Mouse (Mus musculus) cerebellum, adult 9-11 months (tissue): ENCODE data around the gene Dnaja1.

ENCODE experiments used
- DNase-seq: peaks from one replicate; pipeline ENCODE4 v3.0.0; 2022

Dnaja1 gene

GRCm38 (mm10) chr4:40722011-40722666, at the start of gene Dnaja1:
Gene Dnaja1, plus strand, starts transcription at chr4:40722150.
- peak; percentile 96 for DNase-seq

DNA sequence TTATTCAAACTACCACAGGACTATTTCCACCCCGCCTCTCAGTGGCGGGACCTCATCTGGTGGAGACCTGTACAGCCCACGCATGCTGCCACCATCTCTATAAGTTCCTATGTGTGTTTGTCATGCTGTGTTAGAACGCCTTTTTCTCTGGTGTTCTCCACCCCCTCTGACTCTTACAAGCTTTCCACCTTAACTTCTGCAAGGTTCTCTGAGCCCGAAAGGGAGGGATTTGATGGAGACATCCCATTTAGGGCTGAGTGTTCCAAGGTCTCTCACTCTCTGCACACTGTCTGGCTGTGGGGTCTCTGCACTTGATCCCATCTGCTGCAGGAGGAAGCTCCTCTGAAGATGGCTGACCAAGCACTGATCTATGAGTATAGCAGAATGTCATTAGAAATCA, 48.4 kb upstream of the Dnaja1 start:
- no peak for DNase-seq

- DNase-seq = no peak
Measured at GRCm38 (mm10) chr4:40676338-40676737, 45.6 kb upstream of the Dnaja1 start.

DNA sequence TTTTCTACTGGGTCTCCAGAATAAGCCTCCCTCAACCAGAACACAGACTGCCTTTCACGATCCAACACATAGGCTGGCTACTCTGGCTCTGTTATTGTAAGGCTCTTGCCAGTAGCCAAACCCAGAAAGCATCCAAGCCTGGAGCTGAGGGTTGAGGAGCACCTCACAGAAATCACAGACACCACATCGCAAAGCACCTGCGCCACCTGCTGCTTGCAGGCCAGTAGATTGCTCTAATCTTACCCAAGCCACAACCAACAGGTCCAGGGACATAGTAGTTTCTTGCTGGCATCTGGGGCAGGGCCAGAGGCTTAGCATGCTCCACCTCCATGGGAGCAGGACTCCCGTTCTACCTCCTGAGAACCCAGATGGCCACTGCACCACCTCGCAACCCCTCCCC, 44.8 kb upstream of the Dnaja1 start:
- no peak for DNase-seq

- no peak for DNase-seq
Measured at GRCm38 (mm10) chr4:40680250-40680860, 41.6 kb upstream of the Dnaja1 start.

GRCm38 (mm10) chr4:40681908-40682307, 40.0 kb upstream of the Dnaja1 start:
- DNase-seq = peak; percentile 47

DNA sequence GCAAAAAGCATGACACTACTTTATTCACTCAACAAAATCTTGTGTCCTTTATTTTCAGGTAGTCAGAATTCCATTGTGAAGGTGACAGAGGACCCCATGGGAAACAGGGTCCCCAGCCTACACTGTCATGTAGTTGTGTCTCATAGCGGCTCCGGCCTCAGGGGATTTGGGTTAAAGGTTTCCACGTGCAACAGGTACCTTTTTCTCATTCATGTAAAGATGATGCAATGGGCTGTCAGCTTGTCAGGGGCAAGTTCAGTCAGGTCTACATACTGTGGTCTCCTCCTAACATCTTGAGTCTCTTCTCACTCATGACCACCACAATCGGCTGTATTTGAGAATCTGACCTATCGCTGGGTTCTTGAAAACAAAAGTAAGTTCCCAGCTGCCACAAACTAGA, 39.6 kb upstream of the Dnaja1 start:
- no peak for DNase-seq

DNA sequence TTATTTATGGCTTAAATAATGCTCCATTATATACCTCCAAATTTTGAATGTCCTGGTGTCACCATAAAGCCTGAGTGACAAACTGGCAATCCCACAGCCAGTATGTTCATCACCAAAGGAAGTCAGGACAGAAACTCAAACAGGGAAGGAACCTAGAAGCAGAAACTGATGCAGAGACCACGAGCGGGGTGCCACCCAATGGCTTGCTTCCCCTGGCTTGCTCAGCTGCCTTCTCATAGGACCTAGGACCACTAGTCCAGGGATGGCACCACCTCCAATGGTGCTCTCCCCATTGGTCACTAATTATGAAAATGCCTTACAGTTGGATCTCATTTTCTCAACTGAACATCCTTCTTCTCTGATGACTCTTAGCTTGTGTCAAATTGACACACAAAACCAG, 38.6 kb upstream of the Dnaja1 start:
- no peak for DNase-seq

DNA sequence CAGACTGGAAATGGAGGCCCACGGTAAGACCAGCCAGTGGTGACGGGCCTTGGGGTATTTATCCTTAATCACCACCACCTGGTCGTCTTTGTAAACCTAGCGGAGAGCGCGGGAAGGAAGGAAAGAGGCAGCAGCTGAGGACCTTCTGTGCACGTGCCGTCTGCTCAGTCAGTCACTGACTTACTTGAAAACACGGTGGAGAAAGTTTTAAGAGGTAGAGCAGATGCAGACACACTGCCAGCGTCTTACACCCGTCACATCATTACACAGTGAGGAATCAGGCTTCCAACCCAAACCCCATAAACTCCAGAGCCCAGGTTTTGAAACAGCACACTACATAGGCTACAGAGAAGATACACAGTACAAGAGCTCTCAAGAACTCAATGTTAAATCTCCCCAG, 30.9 kb upstream of the Dnaja1 start:
- no peak for DNase-seq

GRCm38 (mm10) chr4:40697059-40697458, 24.9 kb upstream of the Dnaja1 start:
- DNase-seq = no peak

GRCm38 (mm10) chr4:40700216-40700615, 21.7 kb upstream of the Dnaja1 start:
- DNase-seq = no peak

GRCm38 (mm10) chr4:40701796-40702195, 20.2 kb upstream of the Dnaja1 start:
- DNase-seq = peak; percentile 27

- DNase-seq = peak; percentile 96
Measured at GRCm38 (mm10) chr4:40702797-40703709, 18.9 kb upstream of the Dnaja1 start, which contains the start of gene Aptx. Gene Aptx, minus strand, starts transcription at chr4:40703194.

DNA sequence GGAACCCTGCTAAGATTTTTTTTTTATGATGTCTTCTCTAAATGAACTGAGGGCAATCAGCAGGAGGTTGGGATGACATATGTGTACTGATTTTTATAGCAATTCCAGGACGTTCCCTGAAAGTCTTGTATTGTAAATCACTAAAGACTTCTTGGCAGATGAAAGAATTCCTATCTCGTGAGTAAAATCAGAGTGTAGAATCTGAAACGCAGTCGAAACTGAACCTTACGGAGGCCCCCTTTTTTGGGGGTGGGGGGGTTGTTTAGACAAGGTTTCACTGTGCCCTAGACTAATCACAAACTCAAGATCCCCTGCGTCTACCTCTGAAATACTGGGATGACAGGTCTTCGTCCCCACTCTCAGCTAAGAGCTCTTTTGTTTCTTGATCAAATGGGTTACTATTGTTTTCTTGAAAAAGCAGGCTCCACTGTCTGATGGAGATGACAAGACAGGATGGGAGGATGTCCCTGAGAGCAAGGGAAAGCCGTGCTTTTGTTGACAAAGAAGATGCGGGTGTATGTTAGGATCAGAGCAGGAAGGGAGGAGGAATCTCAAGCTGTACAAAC, 18.2 kb upstream of the Dnaja1 start:
- DNase-seq = peak; percentile 40

DNA sequence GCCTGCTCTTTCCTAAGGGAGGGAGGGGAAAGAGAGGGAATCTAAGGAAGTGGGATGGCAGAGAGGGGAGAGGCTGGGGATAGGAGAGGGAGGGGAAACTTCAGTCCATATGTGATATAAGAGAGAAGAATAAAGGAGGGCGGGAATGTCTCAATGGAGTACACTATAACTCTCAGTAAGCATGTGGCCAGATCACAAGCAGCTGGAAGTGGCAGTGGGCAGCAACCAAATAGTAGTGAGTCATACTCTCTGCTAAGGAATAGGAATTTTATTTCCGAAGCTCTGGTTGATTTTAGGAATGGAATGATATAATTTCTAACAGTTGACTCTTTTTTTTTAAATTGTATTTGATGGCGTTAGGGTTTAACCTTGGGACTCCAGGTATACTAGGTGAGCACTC, 4.8 kb upstream of the Dnaja1 start:
- no peak for DNase-seq

- no peak for DNase-seq
Measured at GRCm38 (mm10) chr4:40720910-40721309, 1.0 kb upstream of the Dnaja1 start.

DNA sequence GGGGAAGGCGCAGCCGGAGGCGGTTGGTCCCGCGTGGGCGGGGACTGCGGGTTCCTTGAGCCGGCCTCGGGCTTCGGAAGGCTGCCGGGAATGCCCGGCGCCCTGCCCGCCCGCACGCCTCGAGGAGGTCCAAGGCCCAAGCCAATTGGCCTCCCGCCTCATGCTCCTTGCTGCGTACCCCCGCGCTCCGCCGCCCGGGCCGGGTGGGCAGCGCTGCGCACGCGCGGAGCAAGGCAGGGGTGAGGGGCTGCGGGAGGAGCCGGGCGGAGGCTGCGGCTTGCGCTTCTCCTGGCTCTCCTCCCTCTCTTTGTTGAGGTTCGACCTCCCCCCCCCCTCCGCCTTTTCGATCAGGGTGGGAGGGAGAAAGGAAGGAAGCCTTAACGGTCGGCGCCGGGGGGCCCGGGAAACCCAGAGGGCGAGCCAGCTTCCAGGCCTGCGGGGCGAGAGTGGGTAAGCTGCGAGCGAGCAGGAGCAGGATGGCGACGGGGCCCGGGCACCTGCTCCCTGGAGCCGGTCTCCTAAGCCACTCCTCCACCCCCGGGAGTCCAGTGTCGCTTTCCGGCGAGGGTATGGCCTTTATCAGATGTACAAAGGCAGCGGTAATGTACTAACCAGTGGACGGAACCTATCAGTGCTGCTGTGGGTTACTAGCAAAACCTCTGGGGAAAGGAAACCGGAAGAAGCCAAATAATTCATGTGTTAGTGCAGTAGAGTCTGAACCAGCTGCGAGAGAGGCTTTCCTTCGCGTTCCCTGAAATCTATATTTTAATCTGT, 924 bp downstream of the Dnaja1 start:
- DNase-seq = no peak

- no peak for DNase-seq
Measured at GRCm38 (mm10) chr4:40725141-40725540, 3.2 kb downstream of the Dnaja1 start.

DNA sequence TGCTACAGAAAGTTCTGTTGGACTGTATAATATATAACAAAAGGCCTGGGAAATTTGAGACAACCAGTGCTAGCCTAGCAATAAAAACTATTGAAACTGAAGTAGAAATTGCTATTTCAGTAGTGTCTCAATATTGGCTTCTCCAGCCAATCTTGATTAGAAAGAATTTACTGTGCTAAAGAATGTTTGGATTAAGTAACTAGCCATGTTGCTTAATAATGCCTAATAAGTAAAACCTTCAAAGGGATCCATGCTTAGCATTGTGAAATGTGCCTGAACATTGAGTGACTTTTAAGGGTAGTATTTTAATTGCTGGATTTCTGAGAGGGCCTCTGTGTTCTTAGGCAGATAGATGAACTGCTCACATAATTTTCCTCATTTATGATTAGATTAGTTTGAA, 3.6 kb downstream of the Dnaja1 start:
- DNase-seq = no peak

DNA sequence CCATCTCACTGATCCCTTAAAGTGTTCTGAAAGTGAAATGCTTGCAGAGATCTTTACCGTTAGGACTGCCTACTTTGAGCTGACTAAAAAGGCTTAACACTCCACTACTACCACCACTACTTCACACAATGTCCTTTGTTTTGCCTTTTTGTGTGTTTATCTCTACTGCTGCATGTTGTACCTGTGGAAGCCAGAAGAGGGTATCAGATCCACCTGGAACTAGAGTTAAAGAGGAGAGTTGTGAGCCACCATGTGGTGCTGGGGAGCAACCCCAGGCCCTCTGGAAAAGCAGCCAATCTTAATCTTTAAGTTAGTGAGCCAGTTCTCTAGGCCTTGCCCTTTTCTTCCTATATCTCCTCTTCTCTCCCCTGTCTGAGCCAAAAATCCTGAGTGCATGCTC, 5.3 kb downstream of the Dnaja1 start:
- no peak for DNase-seq

- no peak for DNase-seq
Measured at GRCm38 (mm10) chr4:40731262-40731661, 9.3 kb downstream of the Dnaja1 start.

GRCm38 (mm10) chr4:40735351-40735750, 13.4 kb downstream of the Dnaja1 start:
- no peak for DNase-seq
